Mouse (Mus musculus) heart, postnatal 25 days (tissue): Measurements from ENCODE around the gene Irgm1. TPM values are rescaled to one million over a fixed set of nuclear protein-coding genes. Genes with fewer than 3 reads are reported as not detected.

ENCODE experiments used
- DNase-seq: peaks from one replicate; pipeline ENCODE4 v3.0.0; 2022; ENCODE audit warnings: low spot score
- intact Hi-C: fragments of 180-260 bp; cut with DNase I; formaldehyde crosslinking; loops from one replicate; pipeline ENCODE4 v1.15.1; 2025
- total RNA-seq, 2 experiments: library from RNA; stranded (reverse); gene quantifications; 2 replicates each; pipeline ENCODE4 v1.2.3; 2021

The Irgm1 gene
- total RNA-seq, 2 experiments from 2014 or later = 8.8 to 8.9 TPM

DNA sequence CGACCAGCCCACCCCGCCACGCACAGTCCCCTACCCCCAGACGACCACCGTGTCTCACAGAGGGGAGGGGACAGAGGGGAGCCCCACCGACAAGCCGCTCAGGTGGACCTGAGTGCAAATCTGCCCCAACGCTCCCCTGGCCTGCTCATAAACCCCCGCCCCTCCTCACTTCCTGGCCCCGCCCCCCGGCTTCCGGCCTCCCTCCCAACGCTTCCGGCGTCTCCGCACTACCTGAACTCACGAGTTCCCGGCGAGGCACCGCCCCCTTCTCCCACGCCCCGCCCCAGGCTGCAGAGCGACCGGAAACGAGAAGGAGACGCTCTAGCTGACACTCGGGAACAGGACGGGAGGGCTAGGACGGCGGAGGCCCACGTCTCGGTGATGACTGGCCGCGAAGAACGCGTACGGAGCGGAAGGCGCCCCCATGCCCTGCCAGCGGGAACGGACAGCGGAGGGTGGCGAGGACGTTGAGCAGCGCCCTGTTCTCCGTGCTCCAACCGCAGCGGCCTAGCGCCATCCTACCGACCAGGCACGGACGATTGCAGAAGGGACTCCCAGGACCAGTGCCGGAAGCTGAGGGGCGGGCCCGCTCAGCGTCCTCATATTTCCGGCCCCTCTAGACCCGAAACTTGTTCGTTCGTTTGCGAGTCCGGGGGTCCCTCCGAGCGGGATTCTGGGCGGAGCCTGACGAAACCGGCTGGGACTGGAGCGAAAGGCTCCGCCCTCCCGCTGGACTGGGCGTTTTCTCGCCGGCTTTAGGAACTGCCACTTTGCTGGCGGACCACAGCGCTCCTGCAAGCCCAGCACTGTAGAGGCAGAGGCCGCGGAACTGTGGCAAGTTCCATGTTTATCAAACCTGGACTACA, 54.5 kb downstream of the Irgm1 start, which contains the start of gene Trim41:
Trim41 (minus strand) TSS at position 554 of the 866 bp plus-strand sequence.
- DNase-seq = peak; percentile 99
- intact Hi-C loops = loop anchor here (2.0 kb wide), 1 partner anchor 16 kb away; the partner anchor contains the start of gene Rack1

DNA sequence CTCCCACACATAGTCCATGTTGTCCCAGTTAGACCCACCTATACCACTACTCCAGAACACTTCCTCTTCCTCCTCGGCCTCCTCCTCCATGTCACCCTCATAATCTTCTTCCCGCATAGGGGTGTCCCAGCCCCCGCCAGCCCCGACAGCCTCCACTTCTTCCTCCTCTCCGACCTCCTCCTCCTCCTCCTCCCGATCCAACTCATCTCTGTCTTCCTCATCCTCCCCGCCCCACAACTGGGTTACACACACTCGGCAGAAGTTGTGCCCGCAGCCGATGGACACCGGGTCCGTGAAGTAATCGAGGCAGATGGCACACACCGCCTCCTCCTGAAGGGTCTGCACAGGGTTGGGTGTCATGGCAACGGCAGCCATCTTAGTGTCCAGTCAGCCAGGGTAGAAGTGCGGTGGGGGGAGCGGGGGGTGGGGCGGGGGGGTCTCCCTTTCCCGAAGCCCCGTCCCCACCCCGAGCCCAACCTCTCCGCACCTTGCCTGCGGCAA, 55.2 kb downstream of the Irgm1 start:
- intact Hi-C loops = loop anchor here (2.0 kb wide), 1 partner anchor 16 kb away; the partner anchor contains the start of gene Rack1
- DNase-seq = no peak

DNA sequence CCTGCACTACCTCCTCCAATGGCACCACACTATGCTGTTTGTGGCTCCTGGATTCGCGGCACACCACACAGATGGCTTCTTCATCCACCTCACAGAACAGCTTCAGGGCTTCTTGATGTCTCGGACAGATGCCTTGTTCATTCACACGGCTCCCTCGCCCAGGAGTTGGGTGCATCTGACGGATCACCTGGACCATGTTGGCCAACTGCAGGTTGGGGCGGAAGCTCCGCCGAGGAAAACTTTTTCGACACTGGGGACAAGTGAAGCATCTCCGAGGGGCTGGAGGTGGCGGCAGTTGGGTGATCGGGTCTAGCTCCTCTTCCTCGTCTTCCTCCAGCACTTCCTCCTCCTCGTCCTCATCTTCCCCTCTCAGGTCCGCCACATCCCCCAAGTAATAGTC, 55.6 kb downstream of the Irgm1 start:
- no peak for DNase-seq
- intact Hi-C loops = loop anchor here (2.0 kb wide), 1 partner anchor 15 kb away; the partner anchor contains the start of gene Rack1

DNA sequence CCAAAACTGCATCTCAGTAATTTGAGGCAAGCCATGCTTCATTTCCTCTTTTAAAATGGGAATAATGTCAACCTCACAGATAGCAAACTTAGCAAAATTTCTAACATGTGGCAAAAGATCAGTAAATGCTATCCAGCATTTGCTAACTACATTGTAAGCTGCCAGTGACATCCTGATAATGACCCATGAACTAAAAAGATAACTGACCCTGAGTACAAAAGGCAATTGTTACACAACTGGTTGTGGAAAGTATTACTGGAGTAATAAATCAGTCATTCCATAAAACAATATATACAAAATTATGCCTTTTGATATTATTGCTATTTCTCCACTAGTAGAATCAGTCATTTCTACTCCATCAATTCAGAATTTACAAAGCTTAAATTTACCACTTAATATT, 57.7 kb downstream of the Irgm1 start:
- intact Hi-C loops = no loop called here
- DNase-seq = no peak

Other genes with a start within 250 kb of the Irgm1 start
- gene Rack1, start 71.4 kb downstream of the Irgm1 start, total RNA-seq = 100 to 1,000 TPM; 397 to 416 TPM
- 10 to 100 TPM; 17.8 to 20.4 TPM for gene Trim41, start 54.3 kb downstream of the Irgm1 start, total RNA-seq
- gene Trim7, start 45.5 kb downstream of the Irgm1 start, total RNA-seq = 10 to 100 TPM; 15.7 to 23.2 TPM
- 1 to 10 TPM; 2.0 to 3.2 TPM for gene Gm12184, start 45.0 kb downstream of the Irgm1 start, total RNA-seq
- gene Gm5431, start 30.5 kb upstream of the Irgm1 start, total RNA-seq = 1 to 10 TPM in 1 of 2 experiments, under 1 TPM in 1; 0.75 to 1.4 TPM
- 1 to 10 TPM; 2.7 to 3.1 TPM for gene Psme2b, start 74.5 kb upstream of the Irgm1 start, total RNA-seq
- gene Olfr56, start 107.2 kb upstream of the Irgm1 start, total RNA-seq = not detected
- gene 9930111J21Rik1, start 107.7 kb upstream of the Irgm1 start, total RNA-seq = 1 to 10 TPM; 4.4 to 4.6 TPM
- gene Gm12185, start 120.5 kb upstream of the Irgm1 start, total RNA-seq = under 1 TPM; 0.31 to 0.61 TPM
- gene Tgtp1, start 122.5 kb upstream of the Irgm1 start, total RNA-seq = 1 to 10 TPM; 1.9 to 2.0 TPM
- gene 9930111J21Rik2, start 179.6 kb upstream of the Irgm1 start, total RNA-seq = 1 to 10 TPM; 5.6 to 7.0 TPM
- gene Tgtp2, start 192.5 kb upstream of the Irgm1 start, total RNA-seq = 1 to 10 TPM in 1 of 2 experiments, under 1 TPM in 1; 0.55 to 1.7 TPM
- gene Ifi47, start 204.9 kb upstream of the Irgm1 start, total RNA-seq = 1 to 10 TPM; 1.3 to 3.0 TPM
- 1 to 10 TPM; 1.3 to 1.7 TPM for gene Olfr1396, start 243.2 kb upstream of the Irgm1 start, total RNA-seq